Mouse (Mus musculus) megakaryocyte, embryonic 14.5 days (primary cell): Measurements from ENCODE around the gene Psmb5. TPM values are rescaled to one million over a fixed set of nuclear protein-coding genes. Genes with fewer than 3 reads are reported as not detected.

Source experiments
- H3K27me3 ChIP-seq: replicated peaks from 2 replicates; pipeline ENCODE3; 2012; ENCODE audit warnings: inconsistent platforms
- H3K36me3 ChIP-seq: replicated peaks from 2 replicates; pipeline ENCODE3; 2012; ENCODE audit warnings: low read length, inconsistent platforms, mixed read lengths
- H3K4me1 ChIP-seq: 2 replicates; pipeline ENCODE4 v1.6.1; 2012; ENCODE audit warnings: inconsistent platforms
- H3K4me3 ChIP-seq: replicated peaks from 2 replicates; pipeline ENCODE3; 2012; ENCODE audit warnings: moderate library complexity, mild to moderate bottlenecking, inconsistent platforms
- H3K9me3 ChIP-seq: 2 replicates; pipeline ENCODE4 v1.6.1; 2012; ENCODE audit warnings: inconsistent platforms
- FLI1 ChIP-seq: IDR thresholded peaks from 2 replicates; pipeline ENCODE4 v1.6.1; 2012; ENCODE audit warnings: low read length, inconsistent platforms, mixed read lengths
- GATA1 ChIP-seq: IDR thresholded peaks from 3 replicates; pipeline ENCODE4 v1.6.1; 2012; ENCODE audit warnings: mixed read lengths, low read length, inconsistent platforms, borderline replicate concordance
- polyA plus RNA-seq: library from polyadenylated mRNA; stranded (reverse); fragments of >175 nt; gene quantifications from 2 replicates; pipeline ENCODE4 v1.2.3, GENCODE M21; 2012; ENCODE audit warnings: low replicate concordance; ENCODE audit not compliant: insufficient read depth

The Psmb5 gene
- 120 and 327 TPM in 2 replicates for polyA plus RNA-seq

DNA sequence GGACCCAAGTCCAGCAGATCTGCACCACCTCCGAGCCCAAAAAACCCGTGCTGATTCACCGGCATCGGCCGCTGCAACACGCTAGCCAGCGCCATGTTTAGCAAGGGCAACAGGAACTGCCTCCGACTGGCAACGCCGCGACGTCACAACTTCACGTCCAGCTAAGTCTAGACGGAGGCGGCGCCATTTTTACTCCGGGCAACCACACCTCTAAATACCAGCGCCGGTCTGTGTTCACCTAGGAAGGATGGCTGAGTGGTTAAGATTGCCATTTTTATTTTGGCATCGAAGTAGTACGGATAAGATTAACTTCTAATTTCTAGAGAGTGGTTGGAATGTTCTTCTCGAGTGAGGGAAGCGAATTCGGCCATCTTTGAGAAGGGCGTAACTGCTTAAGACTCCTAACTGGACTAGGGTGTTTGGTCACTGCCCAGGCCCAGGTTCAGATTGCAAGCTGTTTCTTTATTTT is at the start of gene Psmb5:
Gene Psmb5, minus strand, starts transcription at position 126 of the 469 bp plus-strand sequence.
- H3K4me3 ChIP-seq: peak within 1 kb of the TSS; percentile 93
- TF ChIP-seq FLI1: no peak
- no peak for TF ChIP-seq GATA1
- peaks cover 28% of the 10 kb centered on the region for H3K36me3 ChIP-seq
- H3K9me3 ChIP-seq: no peaks in the 10 kb centered on the region
- peaks cover 3% of the 10 kb centered on the region for H3K27me3 ChIP-seq
- H3K4me1 ChIP-seq: peaks cover 20% of the 10 kb centered on the region

DNA sequence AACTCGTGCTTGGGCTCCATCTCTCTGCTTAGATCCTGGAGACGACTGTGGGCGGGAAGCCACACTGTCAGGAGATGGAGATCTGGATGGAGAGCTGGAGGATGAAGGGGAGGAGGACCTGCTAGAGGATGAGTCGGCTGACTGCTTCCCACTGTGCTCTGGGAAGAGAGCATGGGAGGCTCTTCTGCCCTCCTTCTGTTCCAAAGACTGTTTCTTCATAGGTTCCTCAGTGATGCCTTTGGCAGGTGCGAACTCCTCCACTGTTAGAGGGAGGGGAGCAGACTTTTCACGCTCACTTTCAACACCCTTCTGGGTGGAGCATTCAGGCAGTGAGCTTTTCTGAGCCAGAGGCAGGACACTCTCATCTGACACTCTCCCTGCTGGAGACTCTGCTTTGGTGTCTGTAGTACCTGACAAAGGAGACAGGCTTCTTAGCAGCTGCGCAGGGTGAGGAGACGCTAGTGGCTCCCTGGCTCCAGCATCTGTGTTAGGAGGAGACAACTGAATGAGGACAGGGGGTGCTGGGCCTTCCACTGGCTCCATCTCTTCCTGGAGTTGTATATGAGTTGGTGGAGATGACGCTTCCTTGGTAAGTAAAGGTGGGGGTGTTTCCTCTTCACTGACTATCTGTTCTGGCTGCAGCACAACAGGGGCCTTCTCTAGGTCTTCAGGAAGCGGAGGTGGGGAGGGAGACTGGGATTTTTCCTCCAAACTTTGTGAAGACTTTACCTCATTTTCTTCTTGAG is 46.8 kb upstream of the Psmb5 start:
- Histone ChIP-seq H3K9me3 (no peaks in the 10 kb centered on the region), H3K4me3 (no peak overlapping the region), H3K36me3 (peaks cover 95% of the 10 kb centered on the region), H3K27me3 (no peaks in the 10 kb centered on the region), H3K4me1 (no peaks in the 10 kb centered on the region)
- no peak for TF ChIP-seq GATA1
- TF ChIP-seq FLI1: no peak

DNA sequence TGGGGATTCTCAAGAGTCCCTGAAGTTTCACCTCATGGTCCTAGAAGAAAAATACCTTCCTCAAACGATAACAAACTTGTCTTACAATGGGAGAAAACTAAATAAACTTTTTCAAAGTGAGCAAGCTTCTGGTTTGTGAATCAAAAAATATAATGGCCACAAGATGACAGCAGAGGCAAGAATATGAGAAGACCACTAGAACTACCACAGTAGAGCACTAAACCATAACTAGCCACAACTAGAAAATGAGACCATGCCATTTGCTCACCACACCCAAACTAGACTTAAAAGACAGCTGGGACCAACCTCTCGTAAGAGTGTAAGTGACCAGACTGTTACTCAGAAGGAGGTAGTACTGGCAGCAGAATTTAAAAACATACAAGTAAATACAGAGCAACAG is 42.2 kb upstream of the Psmb5 start:
- no peak overlapping the region for H3K4me3 ChIP-seq
- TF ChIP-seq FLI1 (no peak), GATA1 (no peak)
- no peaks in the 10 kb centered on the region for H3K9me3 ChIP-seq
- H3K36me3 ChIP-seq: peaks cover 95% of the 10 kb centered on the region
- H3K4me1 ChIP-seq: no peaks in the 10 kb centered on the region
- H3K27me3 ChIP-seq: no peaks in the 10 kb centered on the region

DNA sequence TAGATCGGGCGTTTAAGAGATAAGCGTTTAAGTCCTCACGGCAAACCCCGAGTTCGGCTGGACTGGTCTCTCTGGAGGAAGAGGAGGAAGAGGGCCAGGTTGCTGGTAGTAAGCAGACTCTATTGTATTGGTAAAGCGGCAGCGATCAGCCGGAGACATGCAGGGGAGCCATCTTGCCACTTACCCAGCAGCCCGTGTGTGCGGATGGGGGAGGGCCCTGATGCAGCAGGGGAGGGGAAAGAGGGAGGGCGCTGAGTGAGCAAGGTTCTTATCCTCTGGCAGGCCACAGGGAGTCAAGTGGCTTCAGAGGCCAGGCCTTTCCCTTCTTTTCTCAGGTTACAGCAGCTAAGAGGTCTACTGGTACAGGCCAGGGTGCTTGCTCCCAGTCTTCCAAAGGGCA is 35.7 kb upstream of the Psmb5 start:
- Histone ChIP-seq H3K4me1 (peaks cover 48% of the 10 kb centered on the region), H3K27me3 (no peaks in the 10 kb centered on the region), H3K36me3 (peaks cover 76% of the 10 kb centered on the region), H3K4me3 (peak overlapping the region; percentile 94), H3K9me3 (no peaks in the 10 kb centered on the region)
- TF ChIP-seq FLI1: no peak
- TF ChIP-seq GATA1: no peak

- TF ChIP-seq FLI1 (no peak), GATA1 (no peak)
- no peaks in the 10 kb centered on the region for H3K27me3 ChIP-seq
- peaks cover 54% of the 10 kb centered on the region for H3K4me1 ChIP-seq
- peaks cover 76% of the 10 kb centered on the region for H3K36me3 ChIP-seq
- no peaks in the 10 kb centered on the region for H3K9me3 ChIP-seq
- H3K4me3 ChIP-seq: peak overlapping the region; percentile 94
Observed at GRCm38 (mm10) chr14:54652787-54653186, 35.0 kb upstream of the Psmb5 start.

DNA sequence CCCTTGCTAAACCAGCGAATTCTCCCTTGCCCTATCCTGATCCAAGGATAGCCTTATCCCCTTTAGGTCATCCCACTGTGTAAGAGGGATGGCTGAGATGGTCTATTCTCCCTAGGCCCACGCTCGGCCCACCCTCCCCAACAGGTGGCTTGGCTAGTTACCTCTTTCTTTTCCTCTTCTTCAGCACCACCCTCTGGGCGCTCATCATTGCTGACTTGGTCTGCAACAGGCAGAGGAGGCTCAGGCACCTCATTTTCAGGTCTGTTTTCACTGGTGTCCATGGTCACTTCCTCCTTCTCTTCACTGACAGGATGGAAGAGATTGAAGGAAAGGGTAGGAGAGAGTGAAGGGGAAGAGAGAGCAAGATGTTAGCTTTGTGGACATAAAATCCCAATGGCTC is 33.7 kb upstream of the Psmb5 start:
- Histone ChIP-seq H3K4me3 (no peak overlapping the region), H3K36me3 (peaks cover 76% of the 10 kb centered on the region), H3K27me3 (no peaks in the 10 kb centered on the region), H3K4me1 (peaks cover 54% of the 10 kb centered on the region), H3K9me3 (no peaks in the 10 kb centered on the region)
- TF ChIP-seq GATA1: no peak

DNA sequence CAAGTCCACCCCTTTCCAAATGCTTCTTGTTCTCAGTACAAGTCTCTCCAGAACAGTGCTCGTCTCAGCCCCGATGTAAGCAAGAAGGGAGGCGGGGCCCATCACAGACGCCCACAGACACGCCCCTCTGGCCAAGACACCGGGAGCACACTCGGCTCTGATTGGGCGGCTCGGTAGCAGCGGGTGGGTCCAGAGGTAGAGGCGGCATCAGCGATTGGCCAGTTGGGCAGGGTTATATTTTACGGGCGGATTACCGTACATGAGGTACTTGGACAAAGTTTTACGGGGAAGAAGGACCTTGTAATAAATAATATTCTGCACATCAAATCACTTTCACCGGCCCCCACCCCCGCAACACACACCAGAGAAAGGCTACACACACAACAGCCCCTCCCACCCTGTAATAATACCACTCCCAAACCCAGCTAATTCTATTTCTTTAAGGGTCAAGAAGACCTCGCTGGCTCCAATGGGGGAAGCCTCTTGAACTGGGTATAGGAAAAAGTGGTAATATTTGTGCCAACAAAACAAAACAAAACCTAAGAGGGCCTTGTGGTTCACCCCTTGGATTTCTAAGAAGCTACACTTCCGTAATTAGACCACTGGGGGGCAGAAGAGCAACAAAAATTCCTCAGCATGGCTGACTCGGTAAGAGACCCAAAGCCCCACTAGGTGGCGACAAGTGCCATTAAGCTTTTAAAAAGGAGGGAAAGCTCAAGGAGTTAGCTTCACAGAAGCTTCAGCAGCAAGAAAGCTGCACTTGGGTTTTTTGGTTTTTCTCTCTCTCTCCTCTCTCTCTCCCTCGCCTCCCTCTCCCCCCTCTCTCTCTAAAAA is 33.0 kb upstream of the Psmb5 start:
- H3K9me3 ChIP-seq: no peaks in the 10 kb centered on the region
- no peak overlapping the region for H3K4me3 ChIP-seq
- H3K27me3 ChIP-seq: no peaks in the 10 kb centered on the region
- H3K36me3 ChIP-seq: peaks cover 76% of the 10 kb centered on the region
- TF ChIP-seq GATA1 (no peak), FLI1 (no peak)
- peaks cover 54% of the 10 kb centered on the region for H3K4me1 ChIP-seq

DNA sequence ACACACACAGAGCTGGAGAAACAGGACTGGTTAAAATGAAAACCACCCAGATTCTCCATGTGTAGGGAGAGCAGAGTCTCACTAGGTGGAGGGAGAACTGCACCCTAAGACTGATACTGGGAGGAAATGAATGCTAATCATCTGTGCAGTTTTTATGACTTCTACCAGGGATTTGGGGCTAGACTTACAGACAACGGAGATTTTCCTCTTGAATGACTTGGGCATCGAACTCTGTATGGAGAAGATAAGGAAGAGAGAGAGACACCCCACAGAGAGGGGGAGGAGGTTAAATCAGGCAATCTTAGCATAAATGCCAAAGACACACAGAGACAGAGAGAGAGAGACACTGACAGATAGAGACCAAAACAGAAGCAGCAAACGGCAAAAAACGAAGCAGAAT is 30.1 kb upstream of the Psmb5 start:
- H3K27me3 ChIP-seq: no peaks in the 10 kb centered on the region
- H3K9me3 ChIP-seq: no peaks in the 10 kb centered on the region
- H3K4me3 ChIP-seq: no peak overlapping the region
- H3K4me1 ChIP-seq: peaks cover 46% of the 10 kb centered on the region
- TF ChIP-seq FLI1 (no peak), GATA1 (no peak)
- peaks cover 95% of the 10 kb centered on the region for H3K36me3 ChIP-seq

DNA sequence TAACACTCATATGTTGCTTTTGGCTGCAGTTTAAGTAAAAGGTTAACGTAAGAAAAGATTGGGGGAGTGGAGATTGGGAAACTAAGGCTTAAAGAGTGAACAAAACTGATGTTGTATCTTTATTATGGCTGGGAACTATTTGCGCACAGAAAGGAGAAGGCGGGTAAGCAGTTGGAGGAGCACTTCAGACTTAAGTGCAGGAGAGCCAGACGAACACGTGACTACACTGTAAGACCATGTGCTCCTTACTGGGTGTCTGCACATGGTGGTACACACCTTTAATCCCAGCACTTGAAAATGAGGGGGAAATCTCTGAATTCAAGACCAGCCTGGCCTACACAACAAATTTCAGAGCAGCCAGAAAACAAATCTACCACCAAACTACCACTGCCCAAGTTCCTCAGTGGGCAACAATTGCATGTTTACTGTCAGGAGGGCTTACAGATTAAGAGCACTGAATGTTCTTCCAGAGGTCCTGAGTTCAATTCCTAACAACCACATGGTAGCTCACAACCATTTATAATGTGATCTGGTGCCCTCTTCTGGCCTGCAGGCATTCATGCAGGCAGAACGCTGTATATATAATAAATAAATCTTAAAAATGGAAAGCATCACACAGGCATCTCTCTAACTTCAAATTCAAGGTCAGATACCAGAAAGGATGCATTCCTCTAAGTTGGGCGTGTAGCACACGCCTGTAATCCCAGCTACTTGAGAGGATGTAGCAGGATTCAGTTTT is 29.2 kb upstream of the Psmb5 start:
- Histone ChIP-seq H3K36me3 (peaks cover 98% of the 10 kb centered on the region), H3K4me1 (peaks cover 46% of the 10 kb centered on the region), H3K4me3 (no peak overlapping the region), H3K27me3 (no peaks in the 10 kb centered on the region), H3K9me3 (no peaks in the 10 kb centered on the region)
- TF ChIP-seq GATA1: no peak
- TF ChIP-seq FLI1: no peak
